Mouse (Mus musculus): ENCODE results near the gene Hes2.

Hes2 gene

GRCm38 (mm10) chr4:152157779-152158584, 685 bp upstream of the Hes2 start:
- DNase-seq (ENCODE audit: low read depth in 1 of 2, low spot score in 2 of 2) = peak; percentile 18 to 55

DNA sequence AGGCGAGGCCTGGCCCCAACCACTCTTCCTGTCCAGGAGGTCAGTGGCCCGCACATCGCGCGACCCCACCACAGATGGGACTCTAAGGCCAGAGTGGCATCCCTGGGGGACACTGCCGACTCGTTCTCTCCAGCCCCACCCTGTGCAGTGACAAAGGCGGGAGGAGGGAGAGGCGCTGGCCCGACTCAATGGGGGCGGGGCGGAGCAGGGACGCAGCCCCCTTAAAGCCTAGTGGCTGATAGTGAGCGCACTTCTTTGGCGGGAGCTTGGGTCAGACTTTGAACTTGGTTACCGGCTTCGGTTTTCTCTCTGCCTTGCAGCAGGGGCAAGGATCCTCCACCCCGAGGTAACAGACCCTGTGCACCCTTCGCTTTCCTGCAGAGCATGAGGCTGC, 615 bp downstream of the Hes2 start:
- no peak for DNase-seq (ENCODE audit: low read depth in 1 of 2, low spot score in 2 of 2)

- no peak for DNase-seq (ENCODE audit: low read depth in 1 of 2, low spot score in 2 of 2)
Measured at GRCm38 (mm10) chr4:152160748-152161147, 2.1 kb downstream of the Hes2 start.

- no peak for DNase-seq (ENCODE audit: low read depth in 1 of 2, low spot score in 2 of 2)
Measured at GRCm38 (mm10) chr4:152161601-152162000, 2.9 kb downstream of the Hes2 start.

DNA sequence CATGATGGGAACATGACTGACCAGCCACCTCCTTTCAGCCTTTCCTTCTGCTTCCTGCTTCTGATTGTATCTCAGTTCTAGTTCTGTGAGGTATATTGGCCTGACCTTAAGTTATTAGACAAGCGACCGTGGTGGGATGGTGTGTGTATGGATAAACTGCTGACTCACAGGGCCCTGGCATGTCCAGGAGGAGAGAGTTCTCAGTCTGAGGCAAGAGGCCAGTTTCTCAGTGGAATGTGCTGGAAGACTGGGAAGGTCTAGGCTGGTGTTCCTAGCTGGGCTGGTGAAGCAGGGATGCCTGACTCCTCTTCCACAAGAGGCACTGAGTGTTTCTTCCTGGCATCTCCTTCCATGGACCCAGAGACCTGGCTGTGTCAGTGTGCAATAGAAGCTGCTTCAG, 4.1 kb downstream of the Hes2 start:
- no peak for DNase-seq (ENCODE audit: low read depth in 1 of 2, low spot score in 2 of 2)

DNA sequence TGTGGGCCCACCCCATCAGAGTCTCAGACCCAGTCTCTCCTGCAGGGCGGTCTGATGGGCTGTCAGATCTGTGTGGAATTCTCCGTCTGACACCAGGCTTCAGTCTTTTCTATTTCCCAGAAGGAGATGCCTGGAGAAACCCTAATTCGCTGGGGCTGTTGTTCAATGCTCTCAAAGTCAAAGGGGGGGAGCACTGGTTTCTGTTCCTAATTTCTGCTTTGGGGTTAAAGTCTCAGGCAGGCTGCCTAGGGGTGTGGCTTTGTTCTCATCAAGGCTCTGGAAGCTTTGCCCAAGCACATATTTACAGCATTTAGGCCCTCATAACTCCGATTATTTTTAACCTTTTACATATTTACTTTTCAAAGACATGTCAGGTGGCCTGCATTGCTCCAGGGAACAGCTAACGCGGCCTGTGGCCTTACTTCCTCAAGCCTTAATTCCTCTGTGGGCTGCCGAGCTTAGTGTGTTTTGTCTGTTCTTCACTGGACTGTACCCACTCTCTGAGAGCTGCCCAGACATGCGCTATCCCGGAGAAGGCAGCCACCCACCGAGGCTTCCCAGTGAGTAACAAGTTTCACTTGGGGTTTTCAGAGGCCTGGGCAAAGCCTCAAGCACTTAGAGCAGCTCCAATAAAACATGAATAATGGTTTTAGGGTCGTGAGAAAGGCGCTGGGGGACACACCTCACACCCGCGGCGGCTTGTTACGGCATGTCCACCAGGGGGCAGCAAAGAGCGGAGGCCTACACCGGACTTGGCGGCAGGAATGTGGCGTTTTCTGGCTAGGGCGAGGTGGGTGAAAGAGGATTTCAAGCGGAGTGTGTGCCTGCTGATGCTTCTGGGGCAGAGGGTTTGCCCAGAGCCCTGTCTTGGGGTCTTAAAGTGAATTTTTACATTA, 6.6 kb downstream of the Hes2 start:
- DNase-seq (ENCODE audit: low read depth in 1 of 2, low spot score in 2 of 2) = peak; percentile 42 to 67

DNA sequence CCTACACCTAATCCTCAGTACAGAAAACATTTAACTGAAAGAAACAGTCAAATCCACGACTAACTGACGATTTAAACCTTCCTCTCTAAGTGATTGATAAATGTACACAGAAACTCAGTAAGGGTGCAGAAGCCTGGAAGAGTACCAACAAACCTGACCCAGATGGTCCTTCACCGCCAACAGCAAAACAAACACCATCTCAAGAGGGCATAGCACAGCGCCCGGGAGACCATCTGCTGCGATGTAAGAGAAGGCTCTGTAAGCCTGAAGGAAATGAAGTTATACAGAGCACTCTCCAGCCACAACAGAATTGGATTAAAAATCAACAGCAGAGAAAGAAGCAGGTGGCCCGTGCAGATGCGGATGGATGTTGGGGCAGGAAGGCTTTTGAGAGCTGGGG, 9.4 kb downstream of the Hes2 start:
- DNase-seq (ENCODE audit: low read depth in 1 of 2, low spot score in 2 of 2) = no peak

DNA sequence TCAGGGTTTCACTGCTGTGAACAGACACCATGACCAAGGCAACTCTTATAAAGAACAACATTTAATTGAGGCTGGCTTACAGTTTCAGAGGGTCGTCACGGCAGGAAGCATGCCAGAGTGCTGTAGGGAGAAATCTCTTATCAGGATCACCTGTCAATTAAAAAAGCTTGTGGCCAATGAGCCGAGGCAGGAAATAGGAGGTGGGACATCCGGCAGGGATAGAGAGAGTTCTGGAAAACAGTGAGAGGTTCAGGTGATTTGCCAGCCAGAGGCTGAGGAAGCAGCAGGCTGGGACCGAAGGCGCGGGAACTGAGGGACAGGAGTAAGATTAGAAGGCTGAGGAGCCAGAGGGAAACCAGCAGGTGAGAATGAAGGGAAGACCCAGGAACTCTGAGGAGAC, 10.4 kb downstream of the Hes2 start:
- no peak for DNase-seq (ENCODE audit: low read depth in 1 of 2, low spot score in 2 of 2)

DNA sequence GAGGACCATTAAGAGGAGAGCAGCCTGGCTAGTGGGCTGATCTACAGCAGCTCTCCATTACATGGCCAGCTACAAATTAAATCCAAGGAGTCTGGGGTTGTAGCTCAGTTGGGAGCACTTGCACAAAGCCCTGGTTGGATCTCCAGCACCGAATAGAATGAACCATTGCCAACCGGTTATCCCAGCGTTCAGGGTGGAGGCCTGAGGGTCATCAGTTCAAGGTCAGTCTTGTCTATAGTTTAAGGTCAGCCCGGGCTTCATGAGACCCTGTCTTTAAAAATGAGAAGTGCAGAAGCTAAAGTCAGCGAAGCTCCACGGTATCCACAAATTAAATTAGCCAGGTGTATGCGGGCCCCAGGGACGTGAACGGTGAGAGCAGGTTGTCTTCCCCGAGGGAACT, 11.6 kb downstream of the Hes2 start:
- DNase-seq (ENCODE audit: low read depth in 1 of 2, low spot score in 2 of 2) = no peak

DNA sequence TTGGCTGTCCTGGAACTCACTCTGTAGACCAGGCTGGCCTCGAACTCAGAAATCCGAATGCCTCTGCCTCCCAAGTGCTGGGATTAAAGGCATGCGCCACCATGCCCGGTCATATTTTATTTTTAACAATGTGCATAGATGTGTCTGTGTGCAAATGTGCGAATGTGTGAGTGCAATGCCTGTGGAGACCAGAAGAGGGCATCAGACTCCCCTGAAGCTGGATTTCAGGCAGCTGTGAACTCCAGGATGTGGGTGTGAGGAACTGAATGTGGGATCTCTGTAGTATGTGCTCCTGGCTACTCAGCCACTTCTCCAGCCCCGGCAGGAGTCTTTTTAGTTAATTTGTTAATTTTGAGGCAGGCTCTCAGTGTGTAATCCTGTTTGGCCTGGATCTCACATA, 12.9 kb downstream of the Hes2 start:
- DNase-seq (ENCODE audit: low read depth in 1 of 2, low spot score in 2 of 2) = no peak

DNA sequence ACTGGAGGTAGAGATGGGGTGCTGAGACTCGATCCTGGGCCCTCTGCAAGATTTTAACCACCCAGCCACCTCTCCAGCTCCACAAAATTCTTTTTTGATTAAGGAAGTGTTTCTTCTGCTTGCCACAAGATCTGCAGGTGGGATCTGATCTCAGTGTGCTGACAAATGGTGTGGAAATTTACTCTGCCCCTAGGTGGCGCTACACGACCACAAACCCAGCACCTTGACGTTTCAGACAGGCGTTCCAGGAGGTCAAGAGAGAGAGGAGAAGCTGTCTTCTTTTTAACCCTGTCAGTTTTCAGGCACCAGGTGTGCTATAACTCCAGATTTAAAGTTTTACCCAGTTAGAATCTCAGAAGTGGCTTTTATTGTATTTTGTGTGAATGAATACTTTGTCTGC, 14.4 kb downstream of the Hes2 start:
- peak; percentile 44 to 69 for DNase-seq (ENCODE audit: low read depth in 1 of 2, low spot score in 2 of 2)

DNA sequence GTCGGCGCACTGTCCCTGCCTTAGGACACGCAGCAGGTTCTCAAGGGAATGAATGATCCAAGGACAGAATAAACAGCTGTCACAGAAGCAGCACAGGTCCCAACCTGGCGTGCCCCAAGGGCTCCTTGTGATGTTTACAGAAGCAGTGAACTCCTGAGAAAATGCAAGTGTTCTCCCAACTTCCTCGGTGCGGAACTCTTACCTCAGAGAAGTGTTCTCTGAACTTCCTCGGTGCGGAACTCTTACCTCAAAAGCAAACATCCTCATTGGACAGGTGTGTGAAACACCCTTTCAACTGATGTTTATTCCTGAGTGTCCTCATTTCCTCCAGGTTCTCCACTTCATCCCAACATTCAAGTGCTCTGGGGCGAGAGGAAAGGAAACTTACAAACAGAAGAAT, 15.3 kb downstream of the Hes2 start:
- no peak for DNase-seq (ENCODE audit: low read depth in 1 of 2, low spot score in 2 of 2)

- no peak for DNase-seq (ENCODE audit: low read depth in 1 of 2, low spot score in 2 of 2)
Measured at GRCm38 (mm10) chr4:152176638-152177037, 18.0 kb downstream of the Hes2 start.

DNA sequence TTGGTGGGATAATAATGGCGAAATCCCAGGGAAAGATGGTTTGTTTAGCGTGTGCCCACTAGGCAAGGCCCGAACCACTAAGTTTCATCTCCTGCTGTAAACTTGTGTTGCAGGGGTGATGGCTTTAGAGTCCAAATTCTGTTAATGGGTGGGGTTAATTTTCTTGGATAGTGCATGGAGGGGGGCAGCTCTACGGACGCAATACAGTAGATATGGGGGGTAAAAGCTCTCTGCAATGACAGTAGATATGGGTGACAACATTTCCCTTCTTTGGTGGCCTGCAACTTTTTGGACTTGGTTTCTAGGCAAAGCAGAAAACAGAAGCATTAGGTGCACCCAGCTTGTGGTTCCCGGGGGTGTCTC, 18.5 kb downstream of the Hes2 start:
- no peak for DNase-seq (ENCODE audit: low read depth in 1 of 2, low spot score in 2 of 2)

DNA sequence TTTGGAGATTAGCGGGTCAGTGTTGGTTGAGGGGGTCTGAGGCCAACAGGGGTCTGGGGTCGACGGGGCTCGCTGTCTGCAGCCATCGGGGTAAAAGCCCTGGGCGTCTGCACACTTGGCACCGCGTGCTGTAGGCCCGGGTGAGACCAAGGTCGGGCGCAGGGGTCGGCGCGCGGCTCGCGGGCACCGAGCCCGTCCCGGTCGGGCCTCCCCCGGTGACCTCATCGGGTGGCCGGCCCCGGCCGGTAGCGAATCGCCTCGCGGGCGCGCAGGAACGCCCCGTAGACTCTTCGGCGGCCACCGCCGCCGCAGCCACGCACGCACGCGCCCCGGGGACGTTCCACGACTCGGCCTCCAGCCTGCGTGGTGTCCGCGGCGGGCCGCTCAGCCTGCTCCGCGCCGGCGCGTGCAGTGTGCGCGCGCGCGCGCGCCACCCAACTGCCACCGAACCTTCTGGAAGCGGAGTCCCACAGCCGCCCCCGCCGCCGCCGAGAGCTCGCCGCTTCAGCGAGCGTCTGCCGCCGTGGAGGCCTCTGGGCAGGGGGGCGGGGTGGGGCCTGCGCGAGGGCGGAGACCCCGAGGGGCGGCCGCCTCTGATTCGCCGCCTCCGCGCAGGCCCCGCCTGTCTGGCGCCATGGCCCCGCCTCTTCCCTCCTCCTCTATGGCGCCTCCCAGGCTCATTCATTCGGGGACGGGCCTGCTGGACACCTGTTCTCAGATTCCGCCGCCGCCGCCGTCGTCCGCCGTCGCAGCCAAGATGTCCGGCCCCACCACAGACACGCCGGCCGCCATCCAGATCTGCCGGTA, 19.1 kb downstream of the Hes2 start, which contains the start of gene Acot7:
Acot7 (plus strand) TSS at position 598 of the 807 bp plus-strand sequence.
- peak; percentile 68 to 81 for DNase-seq (ENCODE audit: low read depth in 1 of 2, low spot score in 2 of 2)

GRCm38 (mm10) chr4:152178344-152178864, 19.7 kb downstream of the Hes2 start:
- no peak for DNase-seq (ENCODE audit: low read depth in 1 of 2, low spot score in 2 of 2)

GRCm38 (mm10) chr4:152178916-152179705, 20.4 kb downstream of the Hes2 start:
- no peak for DNase-seq (ENCODE audit: low read depth in 1 of 2, low spot score in 2 of 2)

DNA sequence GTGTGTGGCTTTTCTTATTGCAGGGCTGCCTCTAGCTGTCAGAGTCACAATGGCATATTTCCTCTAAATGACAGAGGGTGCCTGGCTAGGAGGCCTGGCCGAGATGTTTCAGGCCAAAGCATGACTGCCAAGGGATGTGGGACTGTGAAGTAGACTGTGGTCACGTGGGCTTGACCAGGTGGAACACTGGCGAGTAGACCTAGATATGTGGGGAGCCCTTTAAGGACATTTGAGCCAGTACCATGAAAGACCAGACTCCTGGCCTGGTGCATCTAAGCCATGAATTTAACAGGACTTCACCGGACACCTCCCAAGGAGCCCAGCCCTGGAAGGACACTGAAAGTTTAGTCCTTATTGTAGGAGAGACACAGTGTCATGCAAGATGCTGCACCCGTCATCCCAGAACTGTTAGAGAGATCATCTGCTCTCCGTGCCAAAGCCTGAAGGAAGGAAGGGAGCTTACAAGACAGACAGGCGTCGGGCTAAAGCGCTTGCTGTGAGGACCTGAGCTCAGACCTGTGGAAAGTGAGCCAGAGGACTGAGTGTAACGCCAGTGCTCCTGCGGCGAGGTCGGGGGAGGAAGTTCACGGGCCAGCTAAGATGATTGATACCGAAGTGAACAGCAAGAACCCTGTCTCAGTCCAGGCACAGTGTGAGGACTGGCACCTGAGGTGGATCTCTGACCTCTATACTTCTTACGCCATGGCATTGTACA, 21.4 kb downstream of the Hes2 start:
- DNase-seq (ENCODE audit: low read depth in 1 of 2, low spot score in 2 of 2) = no peak

- no peak for DNase-seq (ENCODE audit: low read depth in 1 of 2, low spot score in 2 of 2)
Measured at GRCm38 (mm10) chr4:152182205-152182604, 23.5 kb downstream of the Hes2 start.

Data from monocyte, adult 2 months (primary cell).